Mouse (Mus musculus): ENCODE measurements around the gene Ebf1.

GRCm38 (mm10) chr11:44764988-44765387 is 147.9 kb downstream of the Ebf1 start:
- TF ChIP-seq CTCF (IDR thresholded peaks at IDR 0.05; ENCODE audit: low read depth): no peak
- no peak for TF ChIP-seq EP300 (IDR thresholded peaks at IDR 0.05; ENCODE audit: low read depth)
